Mouse (Mus musculus) liver, embryonic 14.5 days (tissue): ENCODE data around the gene Spin1.

Experiments
- CTCF ChIP-seq: IDR thresholded peaks from 2 replicates; pipeline ENCODE4 v1.5.1; 2016; ENCODE audit warnings: antibody characterized with exemption, low read depth, control low read depth
- EP300 ChIP-seq: IDR thresholded peaks from 2 replicates; pipeline ENCODE4 v1.6.1; 2016; ENCODE audit warnings: antibody characterized with exemption, low read depth

- TF ChIP-seq EP300 (no peak), CTCF (no peak)
Measured at GRCm38 (mm10) chr13:51087253-51087652, 13.4 kb upstream of the Spin1 start.
